Mouse (Mus musculus): Measurements from ENCODE around the gene R3hdm2.

DNA sequence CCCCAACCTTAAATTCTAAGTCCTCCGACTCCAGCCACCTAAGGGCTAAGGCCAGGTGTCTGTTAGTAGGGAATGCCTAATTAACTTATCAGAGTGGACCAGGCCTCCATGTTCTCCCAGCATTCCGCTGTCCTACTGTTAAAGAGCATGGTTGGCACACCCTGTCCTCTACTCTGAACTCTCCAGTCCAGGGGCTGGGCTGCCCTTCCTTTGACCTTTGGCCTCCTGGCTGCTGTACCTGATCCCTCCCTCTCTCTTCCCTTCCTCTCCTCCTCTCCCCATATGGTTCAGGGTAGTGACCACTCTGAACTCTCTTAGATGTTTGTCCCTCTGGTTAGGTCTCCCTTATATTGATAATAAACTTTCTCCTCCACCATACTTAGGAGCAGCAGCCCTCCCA is 45.7 kb downstream of the R3hdm2 start:
- TF ChIP-seq POLR2A (IDR thresholded peaks at IDR 0.05; ENCODE audit: borderline replicate concordance, extremely low read depth, insufficient read depth, insufficient read length, poor library complexity, severe bottlenecking) (no peak), CTCF (IDR thresholded peaks at IDR 0.05; ENCODE audit: borderline replicate concordance, extremely low read depth, insufficient read depth, insufficient read length) (no peak)

All from brain, embryonic 14.5 days (tissue).